Comparison of ENCODE assay signal across 9 mouse cellular contexts in the genomic region with DNA sequence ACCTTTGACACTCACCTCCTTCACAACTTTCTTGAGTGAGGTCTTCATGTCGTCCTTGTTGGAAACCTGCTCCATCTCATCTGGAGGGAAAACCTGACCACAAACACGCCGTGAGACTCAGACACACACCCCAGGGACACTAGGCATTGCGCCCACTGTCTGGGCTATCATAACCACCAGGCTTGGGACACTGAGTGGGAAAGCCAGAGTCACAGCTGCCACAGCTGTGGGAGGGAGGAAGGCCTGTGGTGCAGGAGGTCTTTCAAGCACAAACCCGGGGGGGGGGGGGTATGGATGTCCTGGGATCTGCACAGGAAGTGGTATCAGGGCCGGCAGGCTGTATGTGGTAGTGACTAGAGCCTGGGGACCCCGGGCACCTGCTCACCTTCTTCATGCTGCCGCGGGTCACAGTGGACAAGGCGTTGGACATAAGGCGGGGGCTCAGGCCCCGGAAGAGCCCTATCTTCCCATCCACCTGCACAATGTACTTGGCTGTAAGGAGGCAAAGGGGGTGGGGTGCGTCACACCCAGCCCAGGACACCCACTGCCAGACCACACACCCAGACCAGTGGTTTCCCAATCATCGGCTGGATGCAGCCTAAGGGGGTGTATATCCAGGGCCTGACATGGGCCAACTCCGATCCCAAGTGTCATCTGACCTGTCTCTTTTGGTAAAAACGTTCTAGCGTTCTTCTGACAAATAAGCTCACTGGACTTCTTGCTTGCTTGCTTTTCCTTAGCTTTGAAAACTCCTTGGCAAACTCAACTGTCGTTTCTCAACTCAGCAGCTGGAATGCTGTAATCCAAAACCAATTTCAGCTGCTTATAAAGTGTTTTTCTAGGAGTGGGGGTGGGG. TPM values are rescaled to one million over a fixed set of nuclear protein-coding genes. Genes with fewer than 3 reads are reported as not detected.
DNase-seq lines count a peak whose midpoint lies in the region; ATAC-seq and TF ChIP-seq lines count a peak whose summit lies in the region.
"Had no signal": no experiment of that assay in that cellular context is flagged by ENCODE, and none has a peak within 500 bp of the region (broad histone marks: within the 10 kb centered on the region; RNA-seq: fewer than 3 reads in every experiment).

No protein-coding gene starts in this region.

- H3K4me2 ChIP-seq in hindbrain, embryonic 13.5 days: no peak overlapping the region
- H3K4me2 ChIP-seq in limb, embryonic 15.5 days: no peak overlapping the region

- peaks cover 74% of the 10 kb centered on the region for H3K36me3 ChIP-seq in hindbrain, embryonic 13.5 days
- peaks cover 97% of the 10 kb centered on the region for H3K36me3 ChIP-seq in hindbrain, embryonic 10.5 days
- peaks cover 99% of the 10 kb centered on the region for H3K36me3 ChIP-seq in G1E (replicated peaks)
- peaks cover 75% of the 10 kb centered on the region for H3K36me3 ChIP-seq in limb, embryonic 15.5 days

- no peak for ATAC-seq in hindbrain, embryonic 13.5 days (ENCODE audit: low FRiP score)
- peak; percentile 18; the same call in 1 of the 2 replicates for ATAC-seq in G1E (ENCODE audit: extremely low read depth, insufficient number of reproducible peaks, low FRiP score, poor library complexity, severe bottlenecking)
- ATAC-seq in limb, embryonic 15.5 days (ENCODE audit: insufficient number of reproducible peaks, low FRiP score, low TSS enrichment, low read depth): no peak
- no peak for ATAC-seq in monocyte, adult 5-6 weeks (replicated peaks; ENCODE audit: insufficient number of reproducible peaks, low FRiP score, low TSS enrichment, poor library complexity, severe bottlenecking)

- H3K27me3 ChIP-seq in hindbrain, embryonic 13.5 days: no peaks in the 10 kb centered on the region
- no peaks in the 10 kb centered on the region for H3K27me3 ChIP-seq in hindbrain, embryonic 10.5 days (ENCODE audit: insufficient read depth, poor library complexity, severe bottlenecking)
- peaks cover 2% of the 10 kb centered on the region; the same call in 1 of the 2 replicates for H3K27me3 ChIP-seq in G1E (ENCODE audit: insufficient read depth, low read length)
- no peaks in the 10 kb centered on the region for H3K27me3 ChIP-seq in limb, embryonic 15.5 days

- no peak for DNase-seq in hindbrain, embryonic 10.5 days (ENCODE audit: low spot score)
- DNase-seq in G1E (ENCODE audit: low spot score): peak; percentile 64
- peak; percentile 65 for DNase-seq in gastrocnemius, postnatal 14 days
- no peak for DNase-seq in left cerebral cortex, postnatal 36 days (ENCODE audit: low spot score in 2 of 2)
- no peak for DNase-seq in layer of hippocampus, adult 18-20 months (ENCODE audit: low spot score in 2 of 2)

- peaks cover 57% of the 10 kb centered on the region for H3K4me1 ChIP-seq in hindbrain, embryonic 13.5 days (replicated peaks)
- peaks cover 35% of the 10 kb centered on the region for H3K4me1 ChIP-seq in hindbrain, embryonic 10.5 days (replicated peaks)
- H3K4me1 ChIP-seq in G1E (ENCODE audit: insufficient read depth, low read depth, low read length): peaks cover 56% of the 10 kb centered on the region
- H3K4me1 ChIP-seq in limb, embryonic 15.5 days: peaks cover 57% of the 10 kb centered on the region

- intact Hi-C loops in gastrocnemius, postnatal 14 days (cut with DNase I; ENCODE audit: low total_unique reads): no loop called here
- intact Hi-C loops in left cerebral cortex, postnatal 36 days (cut with DNase I): no loop called here

- peak overlapping the region; percentile 78; the same call in 1 of the 2 replicates for H3K27ac ChIP-seq in hindbrain, embryonic 13.5 days
- no peak overlapping the region; the same call in 1 of the 2 replicates for H3K27ac ChIP-seq in hindbrain, embryonic 10.5 days
- peak overlapping the region; percentile 86 for H3K27ac ChIP-seq in limb, embryonic 15.5 days
- H3K27ac ChIP-seq: liver, embryonic 14.5 days had no signal

- TF ChIP-seq CTCF in G1E (IDR thresholded peaks at IDR 0.05; ENCODE audit: low read depth, low read length): no peak

- 0 out of 2 replicates have a peak overlapping the region, but pooled peaks have one; percentile 24 for H3K9ac ChIP-seq in hindbrain, embryonic 13.5 days
- H3K9ac ChIP-seq in limb, embryonic 15.5 days: no peak overlapping the region
- H3K9ac ChIP-seq: liver, embryonic 14.5 days had no signal

- no peaks in the 10 kb centered on the region for H3K9me3 ChIP-seq in hindbrain, embryonic 13.5 days
- H3K9me3 ChIP-seq in hindbrain, embryonic 10.5 days: no peaks in the 10 kb centered on the region
- H3K9me3 ChIP-seq in G1E (replicated peaks): no peaks in the 10 kb centered on the region
- H3K9me3 ChIP-seq in limb, embryonic 15.5 days: no peaks in the 10 kb centered on the region

- H3K4me3 ChIP-seq in hindbrain, embryonic 13.5 days: no peak overlapping the region
- no peak overlapping the region for H3K4me3 ChIP-seq in hindbrain, embryonic 10.5 days
- H3K4me3 ChIP-seq in G1E (ENCODE audit: low read depth, low read length): peak overlapping the region; percentile 54; the same call in 1 of the 2 replicates
- H3K4me3 ChIP-seq in limb, embryonic 15.5 days: no peak overlapping the region

- WGBS in hindbrain, embryonic 13.5 days: 87% methylated on average over 18 of the region's 18 CpGs
- 88% methylated on average over 18 of the region's 18 CpGs for WGBS in hindbrain, embryonic 10.5 days
- 66% methylated on average over 18 of the region's 18 CpGs for WGBS in limb, embryonic 15.5 days

RNA-seq across cellular contexts. Expression of gene Mtch1, which starts 7.1 kb away (rescaled TPM):
- polyA plus RNA-seq in hindbrain, embryonic 13.5 days (2015; fragmentation: Nextera tagmentation; extraction: Ambion mirVana): 423 TPM in 2 replicates
- polyA plus RNA-seq in hindbrain, embryonic 10.5 days (2016; fragmentation: Nextera tagmentation; extraction: Ambion mirVana): 338 and 391 TPM in 2 replicates
- total RNA-seq in G1E (2014; fragmentation: Nextera tagmentation) (82.9 and 101 TPM in 2 replicates), G1E (2017) (78.7 and 86.7 TPM in 2 replicates)
- 175 and 181 TPM in 2 replicates for polyA plus RNA-seq in G1E (2012)
- 100 to 1,000 TPM; 141 to 160 TPM for total RNA-seq in gastrocnemius, postnatal 14 days (2021)
- polyA plus RNA-seq in limb, embryonic 15.5 days (2015; fragmentation: Nextera tagmentation; extraction: Ambion mirVana): 267 and 334 TPM in 2 replicates
- total RNA-seq in monocyte, adult 5-6 weeks (2017): 56.3 to 71.0 TPM (median 67.0 TPM) in 3 replicates
- total RNA-seq in left cerebral cortex, postnatal 36 days (2021): 100 to 1,000 TPM; 492 to 581 TPM
- total RNA-seq in layer of hippocampus, adult 18-20 months (2021): 100 to 1,000 TPM; 644 to 648 TPM

RNA-seq across cellular contexts. Expression of gene Fgd2, which starts 20.1 kb away (rescaled TPM):
- polyA plus RNA-seq in hindbrain, embryonic 13.5 days (2015; fragmentation: Nextera tagmentation; extraction: Ambion mirVana): 3.8 and 5.3 TPM in 2 replicates
- 5.9 and 7.5 TPM in 2 replicates for polyA plus RNA-seq in hindbrain, embryonic 10.5 days (2016; fragmentation: Nextera tagmentation; extraction: Ambion mirVana)
- not detected in 2 replicates for total RNA-seq in G1E (2014; fragmentation: Nextera tagmentation)
- total RNA-seq in G1E (2017): 0.41 and 0.60 TPM in 2 replicates
- 0.08 and 0.22 TPM in 2 replicates for polyA plus RNA-seq in G1E (2012)
- 1 to 10 TPM; 1.6 to 1.8 TPM for total RNA-seq in gastrocnemius, postnatal 14 days (2021)
- polyA plus RNA-seq in limb, embryonic 15.5 days (2015; fragmentation: Nextera tagmentation; extraction: Ambion mirVana): 8.5 and 9.7 TPM in 2 replicates
- 76.8 to 91.0 TPM (median 79.1 TPM) in 3 replicates for total RNA-seq in monocyte, adult 5-6 weeks (2017)
- 1 to 10 TPM; 5.6 to 7.0 TPM for total RNA-seq in left cerebral cortex, postnatal 36 days (2021)
- total RNA-seq in layer of hippocampus, adult 18-20 months (2021): 1 to 10 TPM; 4.4 to 5.8 TPM

RNA-seq across cellular contexts. Expression of gene Pi16, which starts 23.2 kb away (rescaled TPM):
- 1.3 and 2.0 TPM in 2 replicates for polyA plus RNA-seq in hindbrain, embryonic 13.5 days (2015; fragmentation: Nextera tagmentation; extraction: Ambion mirVana)
- 0.71 and 1.1 TPM in 2 replicates for polyA plus RNA-seq in hindbrain, embryonic 10.5 days (2016; fragmentation: Nextera tagmentation; extraction: Ambion mirVana)
- total RNA-seq in G1E (2014; fragmentation: Nextera tagmentation): 1.7 and 2.5 TPM in 2 replicates
- 5.5 and 5.8 TPM in 2 replicates for total RNA-seq in G1E (2017)
- 7.5 and 7.6 TPM in 2 replicates for polyA plus RNA-seq in G1E (2012)
- 10 to 100 TPM; 25.4 to 37.9 TPM for total RNA-seq in gastrocnemius, postnatal 14 days (2021)
- polyA plus RNA-seq in limb, embryonic 15.5 days (2015; fragmentation: Nextera tagmentation; extraction: Ambion mirVana): 6.5 and 8.0 TPM in 2 replicates
- total RNA-seq in monocyte, adult 5-6 weeks (2017): 16.9 to 37.3 TPM (median 22.0 TPM) in 3 replicates
- 1 to 10 TPM; 1.1 to 1.3 TPM for total RNA-seq in left cerebral cortex, postnatal 36 days (2021)
- 1 to 10 TPM in 1 of 2 experiments, under 1 TPM in 1; 0.92 to 1.3 TPM for total RNA-seq in layer of hippocampus, adult 18-20 months (2021)

Comparison
In these comparisons a context has a peak if more than half of its experiments do, and no peak if none do; other contexts are left out.
1. DNase-seq: peak in G1E (single experiment) and gastrocnemius, postnatal 14 days (single experiment); none in hindbrain, embryonic 10.5 days (single experiment), left cerebral cortex, postnatal 36 days (0 of 2) and layer of hippocampus, adult 18-20 months (0 of 2).